Mouse (Mus musculus) layer of hippocampus, adult 18-20 months (tissue): ENCODE results near the gene Rpl37. TPM values are rescaled to one million over a fixed set of nuclear protein-coding genes. Genes with fewer than 3 reads are reported as not detected.

ENCODE experiments used
- DNase-seq, 2 experiments: peaks; one replicate each; pipeline ENCODE4 v3.0.0; 2022; ENCODE audit warnings: low spot score in 2 of 2
- total RNA-seq, 2 experiments: library from RNA; stranded (reverse); gene quantifications; 2 replicates each; pipeline ENCODE4 v1.2.3; 2021

The Rpl37 gene
- total RNA-seq, 2 experiments from 2014 or later = 322 to 344 TPM

GRCm38 (mm10) chr15:5149187-5149586 is 32.7 kb downstream of the Rpl37 start:
- DNase-seq = no peak

GRCm38 (mm10) chr15:5152171-5152570 is 35.7 kb downstream of the Rpl37 start:
- DNase-seq = no peak

GRCm38 (mm10) chr15:5154621-5155020 is 38.2 kb downstream of the Rpl37 start:
- DNase-seq = no peak

- no peak for DNase-seq
Measured at GRCm38 (mm10) chr15:5155093-5155492, 38.6 kb downstream of the Rpl37 start.

- no peak for DNase-seq
Measured at GRCm38 (mm10) chr15:5156355-5156754, 39.9 kb downstream of the Rpl37 start.

GRCm38 (mm10) chr15:5157386-5157785 is 40.9 kb downstream of the Rpl37 start:
- DNase-seq = no peak

DNA sequence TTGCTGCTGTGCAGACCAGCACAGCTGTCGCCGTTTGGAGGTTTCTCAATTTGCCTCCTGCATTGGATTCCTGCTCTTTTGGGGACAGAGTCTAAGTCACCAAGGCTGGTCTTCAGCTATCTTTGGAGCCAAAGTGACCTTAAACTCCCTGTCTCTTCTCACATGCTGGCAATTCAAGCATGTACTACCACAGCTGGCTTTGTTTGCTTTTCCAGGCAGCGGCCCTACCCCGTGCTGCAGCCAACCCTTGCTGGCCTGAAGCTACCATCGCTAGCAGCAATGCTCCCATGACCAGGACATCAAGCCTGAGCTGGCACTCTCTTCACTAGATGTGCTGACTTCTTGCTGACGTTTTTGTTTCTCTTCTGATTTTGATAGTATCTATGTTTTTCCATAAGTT is 42.4 kb downstream of the Rpl37 start:
- DNase-seq = no peak

- DNase-seq = no peak
Measured at GRCm38 (mm10) chr15:5165121-5165773, 48.8 kb downstream of the Rpl37 start.

Other genes starting within 250 kb of the Rpl37 start
- gene Mroh2b, start 217.9 kb upstream of the Rpl37 start, total RNA-seq = not detected
- under 1 TPM; 0.12 to 0.20 TPM for gene C7, start 52.9 kb upstream of the Rpl37 start, total RNA-seq
- 1 to 10 TPM; 4.9 to 5.9 TPM for gene Card6, start 8.1 kb upstream of the Rpl37 start, total RNA-seq
- 10 to 100 TPM; 24.4 to 25.4 TPM for gene Prkaa1, start 27.2 kb downstream of the Rpl37 start, total RNA-seq
- gene Ttc33, start 68.9 kb downstream of the Rpl37 start, total RNA-seq = 10 to 100 TPM; 82.3 to 85.7 TPM
- under 1 TPM; 0.67 to 0.76 TPM for gene Ptger4, start 127.5 kb downstream of the Rpl37 start, total RNA-seq